Mouse (Mus musculus) ES-Bruce4 (cell line): ENCODE measurements around the gene Mroh2a. TPM values are rescaled to one million over a fixed set of nuclear protein-coding genes. Genes with fewer than 3 reads are reported as not detected.

Experiments
- H3K27ac ChIP-seq: 2 replicates; pipeline ENCODE4 v1.5.1; 2012; ENCODE audit warnings: low read length, inconsistent platforms; ENCODE audit not compliant: insufficient read depth
- H3K27me3 ChIP-seq: 2 replicates; pipeline ENCODE4 v1.6.1; 2012; ENCODE audit warnings: mild to moderate bottlenecking, low read length, inconsistent platforms; ENCODE audit not compliant: control insufficient read depth, poor library complexity, insufficient read depth, severe bottlenecking
- H3K36me3 ChIP-seq: 2 replicates; pipeline ENCODE4 v1.6.1; 2012; ENCODE audit warnings: inconsistent platforms, mild to moderate bottlenecking, low read length, moderate library complexity; ENCODE audit not compliant: control insufficient read depth, poor library complexity, insufficient read depth, severe bottlenecking
- H3K4me1 ChIP-seq: one replicate; pipeline ENCODE4 v1.8.1; 2011; ENCODE audit warnings: low read length; ENCODE audit not compliant: control insufficient read depth, insufficient read depth
- H3K4me3 ChIP-seq: 2 replicates; pipeline ENCODE4 v1.5.1; 2011; ENCODE audit warnings: low read depth, mild to moderate bottlenecking, low read length
- H3K9ac ChIP-seq: 2 replicates; pipeline ENCODE4 v1.6.1; 2012; ENCODE audit warnings: low read depth, mild to moderate bottlenecking, inconsistent platforms; ENCODE audit not compliant: poor library complexity, severe bottlenecking
- H3K9me3 ChIP-seq: replicated peaks from 2 replicates; pipeline ENCODE4 v1.6.1; 2012; ENCODE audit warnings: mild to moderate bottlenecking, low read length, inconsistent platforms; ENCODE audit not compliant: control insufficient read depth, poor library complexity, insufficient read depth, severe bottlenecking
- CTCF ChIP-seq: IDR thresholded peaks from one replicate; pipeline ENCODE4 v1.8.1; 2011; ENCODE audit warnings: low read depth, low read length
- EP300 ChIP-seq: IDR thresholded peaks from 2 replicates; pipeline ENCODE4 v1.6.1; 2011; ENCODE audit warnings: low read depth, low read length; ENCODE audit not compliant: insufficient read depth
- POLR2A ChIP-seq: IDR thresholded peaks from one replicate; pipeline ENCODE4 v1.8.1; 2011; ENCODE audit warnings: low read length; ENCODE audit not compliant: insufficient read depth
- polyA plus RNA-seq: library from polyadenylated mRNA; stranded (reverse); fragments of >200 nt; gene quantifications from 2 replicates; pipeline ENCODE4 v1.2.4, GENCODE M21; 2011; ENCODE audit warnings: low read depth; ENCODE audit not compliant: missing spikeins, insufficient read depth, insufficient read length

Gene Mroh2a
- polyA plus RNA-seq, 1 experiment: not detected

DNA sequence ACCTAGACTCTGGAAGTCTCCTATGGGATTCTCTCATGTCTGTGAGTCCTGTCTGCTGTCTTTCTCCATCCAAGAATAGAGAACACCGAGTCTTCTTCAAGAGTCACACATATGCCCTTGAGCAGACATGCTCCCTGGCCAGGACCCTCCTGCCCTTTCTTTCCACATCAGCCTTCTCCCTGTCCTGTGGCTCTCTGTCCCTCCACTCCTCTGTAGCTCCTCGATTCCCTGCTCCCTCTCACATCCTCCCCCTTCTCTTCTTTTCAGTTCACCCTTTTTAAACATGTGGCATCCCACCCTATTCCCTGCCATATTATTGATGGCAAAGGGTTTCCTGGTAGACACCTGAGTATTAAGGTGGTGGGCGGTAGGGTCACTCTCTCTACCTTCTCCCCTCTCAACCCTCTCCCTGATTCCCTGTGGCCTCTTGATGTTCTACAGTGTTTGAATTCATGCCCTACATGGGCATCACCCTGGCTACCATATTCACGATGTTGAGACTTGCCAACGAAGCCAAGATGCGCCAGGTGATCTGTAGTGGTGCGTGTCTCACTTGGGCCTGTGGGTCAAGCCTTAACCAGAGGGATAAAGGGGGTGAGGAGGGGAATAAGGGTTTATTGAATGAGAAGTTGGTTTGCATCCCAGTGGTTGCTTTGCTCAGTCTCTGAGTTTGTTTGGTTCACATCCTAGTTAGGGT is 5.2 kb downstream of the Mroh2a start:
- Histone ChIP-seq H3K27ac (no peak overlapping the region), H3K9me3 (no peaks in the 10 kb centered on the region)
- TF ChIP-seq POLR2A: no peak
- no peak for TF ChIP-seq EP300
- no peak for TF ChIP-seq CTCF

DNA sequence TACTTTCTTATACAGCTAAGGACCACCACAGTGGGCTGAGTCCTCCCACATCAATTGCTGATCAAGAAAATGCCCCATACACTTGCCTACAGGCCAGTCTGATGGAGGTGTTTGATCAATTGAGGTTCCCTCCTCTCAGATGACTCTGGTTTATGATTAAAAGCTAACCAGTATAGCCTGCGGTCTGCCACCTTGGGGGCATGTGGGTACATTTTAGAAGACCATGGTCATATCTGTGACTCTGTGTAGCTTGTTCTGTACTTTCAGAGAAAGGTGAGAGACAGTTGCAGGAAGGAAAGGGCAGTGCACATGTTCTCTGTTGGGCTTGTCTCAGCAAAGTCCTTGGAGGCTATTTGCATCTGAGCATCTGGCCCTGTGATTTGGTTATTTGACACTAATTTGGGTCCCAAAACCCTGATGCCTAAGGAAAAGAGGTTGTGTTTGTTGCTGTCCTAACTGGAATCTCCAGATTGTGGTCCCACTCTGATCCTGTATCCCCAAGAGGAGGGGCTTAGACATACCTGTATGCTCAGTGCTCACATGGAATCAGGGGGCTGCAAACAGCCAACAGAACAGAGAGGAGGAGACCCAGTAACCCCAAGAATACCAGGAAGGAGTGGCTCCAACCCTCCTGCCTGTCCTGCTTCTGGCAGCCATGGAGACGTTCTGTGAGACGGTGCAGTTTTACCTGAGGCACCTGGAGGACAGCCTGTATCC is 6.0 kb downstream of the Mroh2a start:
- TF ChIP-seq CTCF (no peak), EP300 (no peak), POLR2A (no peak)
- Histone ChIP-seq H3K4me1 (no peaks in the 10 kb centered on the region), H3K4me3 (no peak overlapping the region), H3K36me3 (no peaks in the 10 kb centered on the region), H3K9ac (no peak overlapping the region), H3K27me3 (no peaks in the 10 kb centered on the region), H3K27ac (no peak overlapping the region), H3K9me3 (no peaks in the 10 kb centered on the region)

More for the DNA sequence above, 5.2 kb downstream of the Mroh2a start:
- H3K9ac ChIP-seq: no peak overlapping the region
- no peaks in the 10 kb centered on the region for H3K36me3 ChIP-seq
- H3K4me3 ChIP-seq: no peak overlapping the region
- H3K27me3 ChIP-seq: no peaks in the 10 kb centered on the region
- H3K4me1 ChIP-seq: no peaks in the 10 kb centered on the region

DNA sequence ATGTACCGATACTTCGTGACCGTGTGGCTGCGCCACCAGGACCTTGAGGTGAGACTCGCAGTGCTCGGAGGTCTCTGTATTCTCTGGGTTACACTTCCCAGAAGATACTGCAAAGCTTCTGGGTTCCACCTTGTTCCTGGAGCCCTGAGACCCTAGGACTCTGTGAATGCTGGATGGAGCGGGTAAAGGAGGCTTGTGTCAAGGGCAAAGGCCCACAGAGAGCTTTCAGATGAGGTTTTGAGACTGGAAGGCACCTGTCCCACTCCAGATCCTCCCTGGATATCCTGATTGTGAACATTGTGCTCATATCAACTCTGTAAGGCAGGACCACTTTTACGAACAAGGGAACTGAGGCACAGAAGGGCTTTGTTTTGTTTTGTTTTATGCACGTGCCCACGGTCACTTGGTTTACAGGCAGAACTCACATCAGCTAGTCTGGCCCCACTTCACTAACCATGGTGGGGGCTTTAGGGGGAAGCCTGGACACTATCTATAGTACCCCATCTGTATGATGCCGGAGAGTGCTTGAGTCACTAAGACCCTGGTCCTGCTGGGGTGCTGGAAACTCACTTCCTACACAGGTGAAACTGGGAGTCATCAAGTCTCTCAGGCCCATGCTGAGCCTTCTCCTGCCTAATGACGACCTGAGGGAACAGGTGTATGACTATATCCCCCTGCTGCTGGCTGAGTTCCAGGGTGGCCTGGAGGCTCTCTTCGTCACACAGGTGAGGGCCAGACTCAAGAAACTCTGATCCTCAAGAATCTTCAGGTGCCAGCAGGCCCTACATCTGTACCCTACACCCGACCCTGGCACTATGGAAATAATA is 6.8 kb downstream of the Mroh2a start:
- H3K4me3 ChIP-seq: no peak overlapping the region
- no peaks in the 10 kb centered on the region for H3K27me3 ChIP-seq
- no peak for TF ChIP-seq POLR2A
- no peak for TF ChIP-seq CTCF
- no peak for TF ChIP-seq EP300
- no peaks in the 10 kb centered on the region for H3K9me3 ChIP-seq
- no peaks in the 10 kb centered on the region for H3K4me1 ChIP-seq
- H3K36me3 ChIP-seq: no peaks in the 10 kb centered on the region
- H3K27ac ChIP-seq: no peak overlapping the region
- H3K9ac ChIP-seq: no peak overlapping the region

DNA sequence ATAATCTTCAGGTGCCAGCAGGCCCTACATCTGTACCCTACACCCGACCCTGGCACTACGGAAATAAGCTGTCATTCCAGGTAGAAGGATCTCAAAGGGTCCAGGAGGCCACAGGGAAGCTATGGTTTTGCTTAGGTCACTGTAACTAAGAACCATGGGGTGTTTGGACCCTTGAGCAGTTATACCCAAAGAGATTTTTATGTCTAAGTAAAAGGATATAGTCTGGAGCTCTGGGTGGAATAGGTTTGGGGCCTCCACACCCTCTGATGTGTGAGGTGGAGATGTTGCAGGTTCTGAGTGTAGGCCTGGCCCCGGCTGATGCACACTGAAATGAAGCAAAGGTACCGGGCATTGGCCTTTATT is 7.4 kb downstream of the Mroh2a start:
- no peak for TF ChIP-seq POLR2A
- TF ChIP-seq EP300: no peak
- no peak for TF ChIP-seq CTCF

DNA sequence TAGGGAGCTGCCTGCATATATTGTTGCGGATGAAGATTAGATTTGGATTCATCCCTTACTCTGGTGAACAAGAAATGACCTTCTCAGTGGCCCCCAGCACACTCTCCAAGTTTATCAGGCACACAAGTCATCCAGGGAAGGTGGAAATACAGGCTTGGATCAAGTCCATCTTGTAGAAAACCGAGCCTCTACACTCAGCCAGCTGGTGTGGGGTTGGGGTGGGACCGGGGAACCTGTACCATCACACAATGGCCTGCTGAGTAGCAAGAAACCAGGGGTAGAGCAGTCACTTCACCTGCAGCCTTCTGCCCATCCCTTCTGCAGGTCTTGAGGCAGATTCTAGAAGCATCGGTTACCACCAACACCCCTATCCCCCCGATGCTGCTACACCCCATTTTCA is 7.9 kb downstream of the Mroh2a start:
- no peak overlapping the region for H3K27ac ChIP-seq
- H3K4me3 ChIP-seq: no peak overlapping the region
- no peaks in the 10 kb centered on the region for H3K27me3 ChIP-seq
- TF ChIP-seq POLR2A: no peak
- no peak for TF ChIP-seq EP300
- no peak for TF ChIP-seq CTCF
- no peak overlapping the region for H3K9ac ChIP-seq
- H3K4me1 ChIP-seq: no peaks in the 10 kb centered on the region
- H3K9me3 ChIP-seq: no peaks in the 10 kb centered on the region
- H3K36me3 ChIP-seq: no peaks in the 10 kb centered on the region

More for the DNA sequence above, 7.4 kb downstream of the Mroh2a start:
- Histone ChIP-seq H3K36me3 (no peaks in the 10 kb centered on the region), H3K27me3 (no peaks in the 10 kb centered on the region), H3K9ac (no peak overlapping the region), H3K9me3 (no peaks in the 10 kb centered on the region), H3K4me3 (no peak overlapping the region), H3K4me1 (no peaks in the 10 kb centered on the region), H3K27ac (no peak overlapping the region)
